Mouse (Mus musculus) spleen, postnatal 4 days (tissue): ENCODE results near the gene Gpsm3.

Experiments
- DNase-seq, 2 experiments: peaks; one replicate each; pipeline ENCODE4 v3.0.0; 2022; ENCODE audit warnings: low spot score in 2 of 2

Gene Gpsm3

DNA sequence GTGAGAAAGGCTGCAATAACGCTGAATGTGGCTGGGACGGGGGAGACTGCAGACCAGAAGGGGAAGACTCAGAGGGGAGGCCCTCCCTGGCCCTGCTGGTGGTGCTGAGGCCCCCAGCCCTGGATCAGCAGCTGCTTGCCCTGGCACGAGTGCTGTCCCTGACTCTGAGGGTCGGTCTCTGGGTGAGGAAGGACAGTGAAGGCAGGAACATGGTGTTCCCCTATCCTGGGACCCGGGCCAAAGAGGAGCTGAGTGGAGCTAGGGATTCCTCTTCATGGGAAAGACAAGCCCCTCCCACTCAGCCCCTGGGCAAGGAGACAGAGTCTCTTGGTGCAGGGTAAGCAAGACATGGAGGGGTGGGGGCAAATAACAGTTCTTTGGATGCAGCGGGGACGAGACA lies 6.2 kb upstream of the Gpsm3 start:
- no peak for DNase-seq

GRCm38 (mm10) chr17:34583819-34584218 lies 5.8 kb upstream of the Gpsm3 start:
- no peak for DNase-seq

DNA sequence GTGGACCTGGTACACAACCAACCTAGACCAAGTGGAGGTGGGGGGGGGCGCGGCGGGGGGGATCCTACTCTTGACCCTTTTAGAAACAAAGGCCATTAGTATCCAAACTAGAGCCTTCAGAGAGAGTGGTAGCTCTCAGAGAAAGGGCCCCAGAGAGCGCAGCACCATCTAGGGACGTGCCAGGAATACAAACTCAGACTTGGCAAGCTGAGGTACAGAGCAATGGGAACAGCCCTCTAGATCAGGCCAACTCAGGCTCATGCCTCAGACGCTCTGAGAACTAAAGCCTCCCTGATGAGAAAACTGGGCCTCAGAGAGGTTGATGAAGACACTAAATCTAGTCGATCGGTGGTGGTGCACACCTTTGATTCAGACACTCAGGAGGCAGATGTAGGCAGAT lies 4.5 kb upstream of the Gpsm3 start:
- DNase-seq = no peak

GRCm38 (mm10) chr17:34585877-34586771 lies 3.5 kb upstream of the Gpsm3 start:
- no peak for DNase-seq

DNA sequence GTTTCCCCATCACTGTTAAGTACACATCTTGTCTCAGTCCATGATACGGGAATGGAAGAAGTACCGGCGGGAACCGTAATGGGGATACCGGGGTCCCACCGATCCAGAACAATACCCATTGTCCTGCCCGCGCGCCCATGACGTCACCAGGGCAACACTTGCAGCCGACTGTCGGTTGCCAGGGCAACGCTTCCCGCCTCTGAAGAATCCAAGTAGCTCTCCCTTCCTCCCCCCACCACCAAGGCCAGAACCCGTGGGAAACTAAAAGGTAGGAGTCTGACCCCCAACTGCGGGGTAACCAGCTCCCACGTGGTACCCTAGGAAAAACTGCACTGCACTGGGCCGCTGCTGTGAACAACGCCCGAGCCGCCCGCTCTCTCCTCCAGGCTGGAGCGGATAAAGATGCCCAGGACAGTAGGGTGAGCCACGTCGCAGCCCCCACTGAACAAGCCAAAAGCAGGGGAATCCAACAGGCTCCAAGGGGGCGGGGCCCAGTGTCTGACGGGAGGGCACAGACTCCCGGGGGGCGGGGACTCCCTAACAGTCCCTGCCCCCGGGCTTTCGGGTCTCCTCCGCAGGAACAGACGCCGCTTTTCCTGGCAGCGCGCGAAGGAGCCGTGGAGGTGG lies 2.7 kb upstream of the Gpsm3 start:
- peak; percentile 82 to 91 for DNase-seq

- DNase-seq = peak; percentile 97 to 98
Measured at GRCm38 (mm10) chr17:34587423-34587811, 2.2 kb upstream of the Gpsm3 start.

GRCm38 (mm10) chr17:34587814-34588213 lies 1.8 kb upstream of the Gpsm3 start:
- no peak for DNase-seq

DNA sequence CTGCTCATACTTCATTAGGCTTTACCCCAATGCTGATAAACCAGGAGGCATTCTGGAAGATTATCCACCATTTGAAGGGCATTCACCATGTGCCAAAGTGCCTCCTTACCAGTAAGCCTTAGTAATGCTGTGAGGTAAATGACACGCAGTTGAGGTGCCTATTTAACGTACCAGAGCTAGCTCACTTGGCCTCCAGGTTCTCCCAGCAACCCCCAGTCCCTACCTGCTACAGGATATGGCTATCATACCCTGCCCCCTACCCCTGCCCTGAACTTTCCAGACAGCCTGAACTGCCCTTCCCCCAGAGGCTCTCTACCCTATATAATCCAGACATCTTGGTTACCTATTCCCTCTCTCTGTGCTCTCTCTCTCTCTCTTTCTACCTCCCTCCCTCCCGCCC lies 839 bp upstream of the Gpsm3 start:
- DNase-seq = no peak

DNA sequence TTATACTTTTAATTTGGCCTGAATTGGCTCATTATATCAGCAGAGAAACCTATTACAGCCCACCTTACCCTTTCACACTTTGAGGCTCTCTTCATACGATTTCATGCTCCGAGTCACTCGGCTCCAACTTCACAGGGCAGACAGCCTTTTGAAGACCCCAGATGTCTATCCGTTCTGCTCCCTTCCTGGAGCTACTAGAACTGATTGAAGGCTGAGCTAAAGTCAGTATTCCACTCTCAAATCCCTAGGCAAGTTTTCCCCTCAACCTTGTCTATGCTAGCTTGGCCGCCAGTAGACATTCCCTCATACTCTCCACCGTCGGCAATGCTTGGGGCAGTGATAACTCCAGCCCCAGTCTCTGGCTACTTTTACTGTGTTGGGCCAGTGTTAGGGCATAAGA lies 400 bp upstream of the Gpsm3 start:
- no peak for DNase-seq

GRCm38 (mm10) chr17:34590154-34590987 lies 765 bp downstream of the Gpsm3 start:
- DNase-seq = peak in 1 of 2 experiments; percentile 72

- DNase-seq = peak in 1 of 2 experiments; percentile 75
Measured at GRCm38 (mm10) chr17:34591029-34591993, 1.7 kb downstream of the Gpsm3 start, which contains the start of gene Pbx2. Pbx2 (plus strand) TSS chr17:34591266.

- peak; percentile 90 to 95 for DNase-seq
Measured at GRCm38 (mm10) chr17:34591994-34592375, 2.4 kb downstream of the Gpsm3 start.

DNA sequence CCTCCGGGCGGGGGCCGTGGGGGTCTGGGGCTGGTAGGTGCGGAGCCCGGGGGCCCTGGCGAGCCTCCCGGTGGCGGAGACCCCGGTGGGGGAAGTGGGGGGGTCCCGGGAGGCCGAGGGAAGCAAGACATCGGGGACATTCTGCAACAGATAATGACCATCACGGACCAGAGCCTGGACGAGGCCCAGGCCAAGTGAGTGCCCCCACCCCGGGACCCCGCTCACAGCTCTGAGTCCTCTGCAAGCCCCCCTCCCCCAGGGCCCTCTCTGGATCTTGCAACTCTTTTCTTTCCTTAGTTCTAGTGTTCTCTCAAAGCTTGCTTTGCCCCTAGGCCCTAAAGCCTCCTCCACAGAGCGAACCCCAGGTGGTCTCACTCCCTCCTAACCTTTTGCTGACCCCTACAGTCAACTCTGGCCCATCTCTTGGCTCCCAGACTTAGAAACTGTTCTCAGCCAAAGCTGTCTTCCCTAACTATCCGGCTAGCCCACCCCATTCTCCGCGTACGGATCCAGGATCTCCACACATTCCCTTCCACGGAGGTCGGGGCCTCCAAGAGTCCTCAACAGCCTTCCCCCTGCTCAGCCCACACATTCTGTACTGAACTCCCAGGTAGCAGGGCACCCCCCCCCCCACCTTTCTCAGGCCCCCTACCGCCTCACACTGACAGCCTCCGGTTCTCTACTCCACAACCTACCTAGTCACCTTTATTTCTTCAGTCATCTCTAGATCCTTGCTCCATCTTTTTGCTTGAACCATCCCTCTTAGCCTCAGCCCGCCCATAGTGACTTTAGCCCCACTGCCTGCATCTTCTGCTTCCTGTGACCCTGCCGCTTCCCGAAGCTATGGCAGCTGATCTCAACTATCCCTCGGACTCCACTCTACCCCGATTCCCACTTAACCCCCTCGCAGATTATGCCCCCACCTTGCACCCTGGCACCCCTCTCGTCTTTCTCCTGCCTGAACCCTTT lies 3.3 kb downstream of the Gpsm3 start:
- peak in 1 of 2 experiments; percentile 68 for DNase-seq

- DNase-seq = no peak
Measured at GRCm38 (mm10) chr17:34593752-34594525, 4.3 kb downstream of the Gpsm3 start.

GRCm38 (mm10) chr17:34596098-34596497 lies 6.5 kb downstream of the Gpsm3 start:
- no peak for DNase-seq

GRCm38 (mm10) chr17:34597566-34598095 lies 8.0 kb downstream of the Gpsm3 start, which contains the start of gene Ager:
Ager (plus strand) TSS chr17:34597862.
- DNase-seq = no peak

GRCm38 (mm10) chr17:34599891-34600290 lies 10.3 kb downstream of the Gpsm3 start:
- DNase-seq = no peak

GRCm38 (mm10) chr17:34601796-34602195 lies 12.2 kb downstream of the Gpsm3 start:
- peak in 1 of 2 experiments; percentile 13 for DNase-seq
